Mouse (Mus musculus) stomach, embryonic 16.5 days (tissue): ENCODE data around the gene Sppl3. TPM values are rescaled to one million over a fixed set of nuclear protein-coding genes. Genes with fewer than 3 reads are reported as not detected.

ENCODE experiments used
- ATAC-seq: fragments of 200-750 bp; cut with Nextera tagmentation; 2 replicates; pipeline ENCODE4 v1.8.0; 2017; ENCODE audit warnings: moderate number of reproducible peaks, moderate TSS enrichment; ENCODE audit not compliant: insufficient read depth, low FRiP score
- H3K27ac ChIP-seq: fragments of 300-500 bp; sonication (generic); 2 replicates; pipeline ENCODE4 v1.5.1; 2014; ENCODE audit warnings: low read length
- H3K27me3 ChIP-seq: fragments of 300-500 bp; sonication (generic); 2 replicates; pipeline ENCODE4 v1.6.1; 2014; ENCODE audit warnings: low read length, control low read depth, mixed read lengths; ENCODE audit not compliant: control insufficient read depth, insufficient read depth
- H3K36me3 ChIP-seq: fragments of 300-500 bp; sonication (generic); 2 replicates; pipeline ENCODE4 v1.6.1; 2014; ENCODE audit warnings: low read length; ENCODE audit not compliant: control insufficient read depth, insufficient read depth
- H3K4me1 ChIP-seq: fragments of 300-500 bp; sonication (generic); 2 replicates; pipeline ENCODE4 v1.6.1; 2014; ENCODE audit warnings: low read length, control low read depth, mixed read lengths; ENCODE audit not compliant: control insufficient read depth, insufficient read depth
- H3K4me2 ChIP-seq: fragments of 300-500 bp; sonication (generic); 2 replicates; pipeline ENCODE4 v1.6.1; 2014; ENCODE audit warnings: low read depth, low read length, mixed read lengths
- H3K4me3 ChIP-seq: fragments of 300-500 bp; sonication (generic); replicated peaks from 2 replicates; pipeline ENCODE4 v1.5.1; 2014; ENCODE audit warnings: mild to moderate bottlenecking, low read length
- H3K9ac ChIP-seq: fragments of 300-500 bp; sonication (generic); 2 replicates; pipeline ENCODE4 v1.6.1; 2014; ENCODE audit warnings: low read length
- H3K9me3 ChIP-seq: fragments of 300-500 bp; sonication (generic); replicated peaks from 2 replicates; pipeline ENCODE4 v1.6.1; 2016; ENCODE audit warnings: low read length, control low read depth; ENCODE audit not compliant: control insufficient read depth
- WGBS: fragments of 180-500 bp; shearing (Covaris S2); extraction: QIAGEN DNeasy Blood & Tissue Kit; methylation state at CpG from one replicate; pipeline ENCODE4 v1.1.7; 2014; 5-methylcytosine and 5-hydroxymethylcytosine counted together
- polyA plus RNA-seq: library from polyadenylated mRNA; unstranded; fragments of >200 nt; fragmentation: Nextera tagmentation; extraction: Ambion mirVana; gene quantifications from 2 replicates; pipeline ENCODE4 v1.2.1, GENCODE M21; 2015

Sppl3 gene
- polyA plus RNA-seq, 1 experiment from 2014 or later = 9.6 TPM

DNA sequence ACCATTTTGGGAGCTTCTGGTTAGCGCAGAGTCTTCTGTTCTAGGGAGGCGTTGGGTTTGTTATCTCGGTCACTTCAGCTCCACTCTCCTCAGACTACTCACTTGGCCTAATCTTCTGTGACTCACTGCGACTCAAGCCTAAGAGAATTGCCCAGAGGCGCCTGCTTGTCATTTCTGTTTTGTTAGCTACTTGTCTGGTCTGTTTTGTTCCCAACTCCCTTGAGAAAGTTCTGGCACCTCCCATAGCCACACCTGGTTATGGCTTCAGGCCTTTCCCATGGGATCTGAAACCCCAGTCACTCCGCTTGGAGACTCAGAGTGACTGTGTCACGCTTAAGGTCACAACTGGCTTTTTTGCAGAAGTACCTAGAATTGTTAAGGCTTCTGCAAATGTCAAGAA, 2.6 kb upstream of the Sppl3 start:
- ATAC-seq = no peak
- H3K27me3 ChIP-seq = no peaks in the 10 kb centered on the region
- H3K9ac ChIP-seq = no peak overlapping the region
- H3K4me1 ChIP-seq = peaks cover 17% of the 10 kb centered on the region
- no peaks in the 10 kb centered on the region for H3K9me3 ChIP-seq
- WGBS = 82% methylated on average over 7 of the region's 7 CpGs
- H3K36me3 ChIP-seq = no peaks in the 10 kb centered on the region
- no peak overlapping the region for H3K4me2 ChIP-seq
- no peak overlapping the region for H3K4me3 ChIP-seq
- peak overlapping the region; percentile 58; the same call in 1 of the 2 replicates for H3K27ac ChIP-seq

DNA sequence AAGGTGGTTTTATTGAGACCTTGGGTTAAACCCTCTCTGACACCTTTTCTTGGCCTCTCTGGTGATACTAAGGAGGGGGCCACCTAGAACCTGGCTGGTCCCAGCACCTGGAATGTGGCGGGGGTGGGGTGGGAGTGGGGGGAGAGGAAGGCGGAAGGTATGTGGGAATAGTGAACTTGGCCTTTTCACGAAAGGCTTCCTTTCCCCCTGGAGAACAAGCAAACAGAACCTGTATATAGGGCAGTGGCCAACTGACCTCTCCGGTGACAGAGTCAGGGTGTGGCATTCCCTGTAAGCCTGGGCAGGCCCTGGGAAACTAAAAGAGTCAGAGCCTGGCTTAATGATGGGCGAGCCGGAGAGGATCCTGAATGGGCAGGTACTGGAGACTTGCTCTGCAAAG, 1.8 kb upstream of the Sppl3 start:
- WGBS = 71% methylated on average over 6 of the region's 6 CpGs
- no peak for ATAC-seq
- Histone ChIP-seq H3K27me3 (no peaks in the 10 kb centered on the region), H3K9me3 (no peaks in the 10 kb centered on the region), H3K4me1 (peaks cover 21% of the 10 kb centered on the region), H3K27ac (peak overlapping the region; percentile 38), H3K9ac (no peak overlapping the region), H3K4me3 (no peak overlapping the region), H3K4me2 (no peak overlapping the region), H3K36me3 (no peaks in the 10 kb centered on the region)

DNA sequence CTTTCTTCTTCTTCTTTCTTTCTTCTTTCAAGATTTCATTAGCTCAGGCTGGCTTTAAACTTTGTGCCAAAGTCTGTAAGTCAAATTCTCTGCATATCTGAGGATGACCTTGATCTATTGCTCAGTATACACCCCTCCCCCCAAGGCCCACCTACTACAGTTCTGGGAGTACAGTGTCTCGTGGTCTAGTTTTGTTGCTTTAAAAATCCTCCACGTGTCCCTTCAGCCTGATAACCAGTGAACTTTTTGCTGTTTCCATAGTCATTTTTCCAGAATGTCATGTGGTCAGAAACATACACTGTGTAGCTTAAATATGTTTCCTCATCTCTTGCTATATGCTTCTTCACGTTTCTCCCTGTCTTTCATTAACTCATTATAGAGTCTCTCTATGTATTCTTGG, 976 bp upstream of the Sppl3 start:
- no peaks in the 10 kb centered on the region for H3K27me3 ChIP-seq
- no peak overlapping the region for H3K4me3 ChIP-seq
- H3K9me3 ChIP-seq = no peaks in the 10 kb centered on the region
- peaks cover 26% of the 10 kb centered on the region for H3K4me1 ChIP-seq
- no peaks in the 10 kb centered on the region for H3K36me3 ChIP-seq
- H3K9ac ChIP-seq = peak overlapping the region; percentile 99
- peak overlapping the region; percentile 38; the same call in 1 of the 2 replicates for H3K27ac ChIP-seq
- H3K4me2 ChIP-seq = peak overlapping the region; percentile 86
- no peak for ATAC-seq
- 40% methylated on average over 3 of the region's 3 CpGs for WGBS

DNA sequence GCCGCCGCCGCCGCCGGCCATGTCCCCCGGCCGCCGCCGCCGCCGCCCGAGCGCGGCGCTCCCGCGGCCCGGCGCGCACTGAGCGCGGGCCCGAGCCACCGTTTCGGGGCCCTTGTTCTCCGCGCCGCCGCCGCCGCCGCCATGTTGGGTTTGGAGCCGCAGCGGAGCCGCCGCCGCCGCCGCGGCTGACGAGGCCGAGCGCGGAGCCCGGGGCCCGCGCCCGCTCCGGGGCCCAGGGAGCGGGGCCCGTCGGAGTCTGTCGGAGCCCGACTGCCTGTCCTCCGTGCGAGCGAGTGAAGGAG, 231 bp downstream of the Sppl3 start:
- under 1% methylated on average over 52 of the region's 57 CpGs for WGBS
- peak overlapping the region; percentile 79; the same call in 1 of the 2 replicates for H3K4me2 ChIP-seq
- ATAC-seq = peak; percentile 22; the same call in 1 of the 2 replicates

DNA sequence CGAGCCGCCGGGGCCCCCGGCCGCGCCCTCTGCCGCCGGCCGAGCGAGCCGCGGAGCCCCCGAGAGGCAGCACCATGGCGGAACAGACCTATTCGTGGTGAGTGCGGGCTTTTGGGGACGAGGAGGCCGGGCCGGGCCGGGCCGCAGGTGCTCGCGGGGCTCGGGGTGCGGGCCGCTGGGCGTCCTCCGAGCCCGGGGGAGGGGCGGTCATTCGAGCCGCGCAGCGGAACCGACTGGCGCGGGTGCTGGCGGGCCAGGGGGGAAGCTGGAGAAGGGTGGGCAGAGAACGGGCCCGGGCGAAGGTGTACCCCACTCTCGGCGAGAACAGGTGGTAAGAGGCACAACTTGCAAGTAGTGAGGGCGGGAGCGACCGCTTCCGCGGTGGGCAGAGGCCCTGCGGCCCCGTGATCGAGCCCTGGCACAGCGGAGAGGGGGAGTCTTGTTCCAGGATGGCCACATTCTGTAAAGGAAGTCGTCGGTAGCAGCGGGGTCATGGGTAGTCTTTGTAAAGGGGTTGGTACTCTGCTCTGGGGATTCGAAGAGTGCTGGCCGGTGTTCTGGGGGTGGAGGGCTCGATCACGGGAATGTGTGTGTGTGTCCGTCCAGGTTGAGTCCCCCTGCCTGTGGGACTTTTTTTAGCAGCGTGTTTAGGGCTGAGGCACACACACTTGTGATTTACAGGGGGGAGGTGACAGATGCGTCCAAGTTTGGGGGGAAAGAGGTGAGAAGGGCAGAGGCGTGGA, 753 bp downstream of the Sppl3 start:
- Histone ChIP-seq H3K4me2 (peak overlapping the region; percentile 79), H3K4me1 (peaks cover 27% of the 10 kb centered on the region), H3K9me3 (no peaks in the 10 kb centered on the region), H3K36me3 (no peaks in the 10 kb centered on the region), H3K4me3 (peak overlapping the region; percentile 98), H3K27me3 (no peaks in the 10 kb centered on the region), H3K9ac (peak overlapping the region; percentile 99), H3K27ac (peak overlapping the region; percentile 92)
- under 1% methylated on average over 63 of the region's 63 CpGs for WGBS
- ATAC-seq = peak; percentile 27

More for the DNA sequence above, 231 bp downstream of the Sppl3 start:
- peak overlapping the region; percentile 98 for H3K4me3 ChIP-seq
- peaks cover 26% of the 10 kb centered on the region for H3K4me1 ChIP-seq
- no peaks in the 10 kb centered on the region for H3K36me3 ChIP-seq
- no peaks in the 10 kb centered on the region for H3K27me3 ChIP-seq
- no peaks in the 10 kb centered on the region for H3K9me3 ChIP-seq
- peak overlapping the region; percentile 99 for H3K9ac ChIP-seq
- peak overlapping the region; percentile 92 for H3K27ac ChIP-seq

DNA sequence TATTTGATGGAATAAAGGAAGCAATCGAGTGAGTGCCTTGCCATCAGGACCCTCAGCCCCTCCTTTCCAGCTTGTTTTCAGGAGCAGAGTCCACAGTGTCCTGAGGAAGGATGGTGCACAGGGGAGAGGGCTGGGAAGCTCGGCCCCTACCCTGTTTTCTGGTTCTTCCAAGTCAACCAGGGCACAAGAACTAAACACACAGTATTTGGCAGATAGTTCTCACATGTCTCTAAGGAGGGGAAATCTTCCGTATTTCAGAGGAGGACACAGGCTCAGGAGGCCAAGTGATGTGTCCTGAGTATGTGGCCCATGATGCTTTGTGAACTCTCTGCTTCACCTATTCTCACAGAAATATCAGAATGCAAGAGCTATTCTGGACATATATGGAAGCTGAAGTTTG, 2.5 kb downstream of the Sppl3 start:
- H3K4me3 ChIP-seq = no peak overlapping the region
- no peak for ATAC-seq

DNA sequence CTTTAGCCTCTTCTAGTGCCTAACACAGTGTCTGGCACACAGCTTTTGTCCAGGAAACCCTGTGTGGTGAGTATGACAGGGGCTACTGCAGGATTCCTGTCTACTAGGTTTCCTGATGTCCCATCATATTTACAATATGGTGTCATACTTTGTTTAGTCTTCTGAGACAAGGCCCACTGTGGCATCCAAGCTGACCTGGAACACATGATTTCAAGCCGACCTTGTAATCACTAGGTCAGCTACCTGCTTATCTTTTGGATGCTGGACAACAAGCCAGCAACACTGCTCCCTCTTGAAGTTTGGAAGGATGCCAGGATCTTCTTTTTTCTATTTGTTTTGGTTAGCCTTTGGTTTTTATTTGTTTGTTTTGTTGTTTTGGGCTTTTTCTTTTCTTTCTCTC, 3.6 kb downstream of the Sppl3 start:
- Histone ChIP-seq H3K27me3 (no peaks in the 10 kb centered on the region), H3K4me3 (no peak overlapping the region), H3K27ac (no peak overlapping the region), H3K9me3 (no peaks in the 10 kb centered on the region), H3K4me2 (no peak overlapping the region), H3K9ac (no peak overlapping the region), H3K4me1 (peaks cover 45% of the 10 kb centered on the region), H3K36me3 (no peaks in the 10 kb centered on the region)
- WGBS = 42% methylated on average over 1 of the region's 1 CpGs
- ATAC-seq = no peak

More for the DNA sequence above, 2.5 kb downstream of the Sppl3 start:
- Histone ChIP-seq H3K27me3 (no peaks in the 10 kb centered on the region), H3K27ac (no peak overlapping the region), H3K9me3 (no peaks in the 10 kb centered on the region), H3K4me1 (peaks cover 40% of the 10 kb centered on the region), H3K9ac (no peak overlapping the region), H3K36me3 (no peaks in the 10 kb centered on the region), H3K4me2 (peak overlapping the region; percentile 79; the same call in 1 of the 2 replicates)
- WGBS = 59% methylated on average over 3 of the region's 3 CpGs

DNA sequence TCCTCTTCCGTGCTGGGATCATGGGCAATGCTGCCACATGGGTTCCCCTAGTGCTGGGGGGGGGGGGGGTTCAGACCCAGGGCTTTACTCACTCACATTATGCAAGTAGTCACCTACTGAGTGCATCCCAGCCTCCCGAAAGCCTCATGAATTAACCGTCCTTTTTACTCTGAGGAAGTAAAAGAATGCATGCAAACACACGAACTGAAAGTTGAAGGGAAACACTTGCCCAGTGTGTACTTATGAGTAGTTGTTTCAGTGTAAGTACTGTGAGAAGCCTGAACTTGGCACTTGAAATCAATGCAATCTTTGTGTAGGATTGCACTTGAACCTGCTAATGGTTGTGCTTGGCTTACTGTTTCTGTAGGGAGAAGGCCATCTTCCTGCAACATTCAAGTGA, 4.2 kb downstream of the Sppl3 start:
- peaks cover 43% of the 10 kb centered on the region for H3K4me1 ChIP-seq
- no peak overlapping the region for H3K9ac ChIP-seq
- no peaks in the 10 kb centered on the region for H3K36me3 ChIP-seq
- no peak overlapping the region for H3K27ac ChIP-seq
- no peak overlapping the region for H3K4me3 ChIP-seq
- H3K9me3 ChIP-seq = no peaks in the 10 kb centered on the region
- no peak overlapping the region for H3K4me2 ChIP-seq
- WGBS = 38% methylated on average over 4 of the region's 4 CpGs
- no peak for ATAC-seq
- no peaks in the 10 kb centered on the region for H3K27me3 ChIP-seq

DNA sequence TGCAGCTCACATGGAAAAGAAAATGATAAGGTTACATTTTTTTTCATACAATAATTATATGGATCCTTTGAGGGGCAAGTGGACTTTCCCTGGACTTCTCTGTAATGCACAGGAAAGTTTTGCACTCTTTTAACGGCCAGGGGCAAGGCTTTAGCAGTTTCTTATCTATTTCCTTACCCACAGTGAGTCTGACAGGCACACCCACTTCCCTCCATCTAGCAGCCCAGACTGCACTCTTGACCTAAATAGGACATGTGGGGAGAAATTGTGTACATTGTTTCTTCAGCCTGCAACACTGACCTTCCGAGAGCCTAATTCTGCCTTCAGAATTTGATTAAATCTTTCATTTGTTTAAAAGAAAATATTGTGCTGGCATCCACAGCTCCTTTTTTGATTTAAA, 7.3 kb downstream of the Sppl3 start:
- H3K27ac ChIP-seq = peak overlapping the region; percentile 71
- peaks cover 29% of the 10 kb centered on the region for H3K4me1 ChIP-seq
- no peaks in the 10 kb centered on the region for H3K36me3 ChIP-seq
- no peak overlapping the region for H3K4me2 ChIP-seq
- no peaks in the 10 kb centered on the region for H3K27me3 ChIP-seq
- WGBS = 18% methylated on average over 2 of the region's 2 CpGs
- no peak overlapping the region for H3K4me3 ChIP-seq
- peak; percentile 68; the same call in 1 of the 2 replicates for ATAC-seq
- no peaks in the 10 kb centered on the region for H3K9me3 ChIP-seq
- no peak overlapping the region for H3K9ac ChIP-seq
